Mouse (Mus musculus): Measurements from ENCODE around the gene Elp4.
A peak's percentile ranks its signal among the peaks of the same experiment; 100 is the strongest.

Gene Elp4

DNA sequence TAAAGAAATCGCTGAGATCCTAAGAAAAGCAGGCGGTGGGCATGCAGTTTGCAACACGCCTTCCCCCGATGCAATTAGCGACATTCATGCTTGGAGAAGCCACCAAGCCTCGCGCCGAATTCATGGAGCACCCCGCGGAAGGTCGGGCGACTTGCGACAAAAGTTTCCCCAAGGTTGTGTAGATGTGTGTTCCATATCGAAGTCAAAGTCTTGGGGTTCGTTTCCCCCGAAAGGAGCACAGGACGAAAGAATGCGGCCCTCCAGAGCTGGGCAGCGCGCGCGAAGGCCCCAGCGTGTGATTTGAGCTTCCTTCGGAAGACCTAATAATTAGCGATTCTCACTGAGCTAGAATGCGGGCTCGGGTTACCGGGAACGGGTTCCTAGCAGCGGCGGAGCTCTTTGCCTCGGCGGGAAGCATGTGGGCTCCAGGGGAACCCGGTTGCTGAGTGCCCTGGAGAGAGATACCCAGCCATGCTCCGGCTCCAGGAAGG lies 234.9 kb downstream of the Elp4 start:
- peak; percentile 42 for DNase-seq

DNA sequence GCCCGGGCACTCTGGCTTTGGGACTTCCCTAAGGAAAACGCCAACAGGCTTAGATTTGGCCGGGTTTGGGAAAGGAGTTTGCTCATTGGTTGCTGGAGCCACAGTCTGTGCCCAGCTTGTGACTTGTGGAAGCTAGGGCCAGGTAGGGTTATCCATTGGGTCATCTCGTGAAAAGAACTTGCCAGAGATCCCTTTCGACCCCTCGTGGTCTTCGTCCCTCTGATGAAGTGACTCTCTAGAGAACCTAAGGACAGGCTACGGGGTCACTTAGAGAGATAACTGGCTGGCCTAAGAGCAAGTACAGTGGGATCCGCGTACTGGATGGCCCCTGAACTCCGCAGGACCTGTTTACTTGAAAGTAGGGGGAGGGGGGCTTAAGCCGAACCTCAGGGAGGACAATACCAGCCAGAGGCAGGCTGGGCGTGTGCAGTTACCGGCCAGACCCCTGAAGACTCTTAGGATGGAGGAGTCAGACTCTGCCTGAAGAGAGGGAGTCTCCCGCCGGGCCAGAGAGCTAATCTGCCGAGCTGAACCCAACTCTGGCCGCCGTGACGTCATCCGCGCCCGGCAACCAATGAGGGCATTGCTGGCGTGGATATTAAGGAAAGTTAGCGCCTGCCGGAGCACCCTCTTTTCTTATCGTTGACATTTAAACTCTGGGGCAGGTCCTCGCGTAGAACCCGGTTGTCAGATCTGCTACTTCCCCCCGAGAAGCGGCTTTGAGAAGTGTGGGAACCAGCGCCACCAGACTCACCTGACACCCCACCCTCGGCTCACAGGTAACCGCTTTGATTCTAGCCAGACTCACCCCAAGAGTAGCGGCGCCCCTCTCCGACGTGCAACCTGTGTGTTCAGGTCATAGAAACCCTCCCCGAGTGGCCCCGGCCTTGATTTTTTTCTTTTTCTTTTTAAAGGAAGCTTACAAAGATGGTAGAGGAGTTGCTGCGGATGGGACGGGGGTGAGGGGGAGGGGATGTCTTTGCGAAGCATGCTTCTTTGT lies 235.8 kb downstream of the Elp4 start, which contains the start of gene Pax6:
TSS of gene Pax6 (plus strand) at position 630 of the 1,000 bp plus-strand sequence.
- peak; percentile 82 for DNase-seq

DNA sequence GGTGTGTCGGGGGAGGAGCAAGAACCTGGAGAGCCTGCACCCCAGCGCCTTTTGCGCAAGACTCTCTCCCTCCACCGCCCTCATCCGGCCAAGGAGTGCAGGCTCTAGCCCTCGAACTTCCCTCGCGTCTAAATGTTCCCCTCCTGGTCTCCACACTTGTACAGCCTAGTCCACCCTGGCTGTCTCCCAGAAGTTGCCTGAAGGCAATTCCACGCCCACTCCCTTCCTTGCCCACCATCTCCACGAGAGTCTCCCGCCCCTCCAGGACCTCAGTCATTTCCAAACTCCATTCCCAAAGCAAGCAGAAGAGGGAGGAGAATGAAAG lies 236.8 kb downstream of the Elp4 start:
- peak; percentile 30 for DNase-seq

DNA sequence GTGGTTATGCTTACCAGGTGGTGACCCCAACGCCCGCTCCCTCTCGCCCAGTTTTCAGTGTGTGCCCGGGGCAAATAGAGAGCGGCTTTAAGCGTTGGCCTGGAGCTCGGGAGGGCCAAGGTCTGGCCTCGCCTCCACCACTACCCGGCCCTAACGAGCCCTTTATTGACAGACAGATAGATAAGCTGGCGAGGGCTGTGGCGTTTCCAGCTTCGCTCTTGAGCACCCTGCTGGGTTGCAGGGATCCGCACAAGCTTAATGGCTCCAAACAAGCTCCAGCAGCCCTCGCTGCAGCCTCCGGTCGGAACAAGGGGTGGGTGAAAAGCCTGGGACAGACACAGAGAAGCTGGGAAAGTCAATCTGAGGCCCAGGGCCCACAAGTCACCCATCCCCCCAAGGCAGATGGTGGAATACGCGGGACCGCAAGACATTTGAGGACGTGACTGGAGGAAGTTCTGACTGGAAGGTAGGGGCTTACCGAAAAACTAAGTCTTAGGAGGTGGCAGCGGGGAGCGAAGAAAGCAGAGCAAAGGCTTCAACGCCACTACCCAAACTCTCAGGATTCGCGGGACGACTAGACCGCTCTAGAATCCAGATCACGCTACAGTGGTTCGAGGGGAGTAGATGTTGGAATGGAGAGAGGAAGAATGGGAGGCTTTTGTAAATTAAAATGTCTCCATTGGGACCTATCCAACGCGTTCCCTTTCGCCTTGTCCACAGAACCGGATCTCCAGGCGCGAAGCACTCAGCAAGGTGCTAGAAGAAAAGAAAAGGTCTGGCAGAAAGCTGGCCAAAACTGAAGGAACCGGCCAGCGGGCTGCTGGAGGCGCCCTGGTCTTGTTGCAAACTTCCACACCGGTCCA lies 237.4 kb downstream of the Elp4 start:
- peak; percentile 14 for DNase-seq

DNA sequence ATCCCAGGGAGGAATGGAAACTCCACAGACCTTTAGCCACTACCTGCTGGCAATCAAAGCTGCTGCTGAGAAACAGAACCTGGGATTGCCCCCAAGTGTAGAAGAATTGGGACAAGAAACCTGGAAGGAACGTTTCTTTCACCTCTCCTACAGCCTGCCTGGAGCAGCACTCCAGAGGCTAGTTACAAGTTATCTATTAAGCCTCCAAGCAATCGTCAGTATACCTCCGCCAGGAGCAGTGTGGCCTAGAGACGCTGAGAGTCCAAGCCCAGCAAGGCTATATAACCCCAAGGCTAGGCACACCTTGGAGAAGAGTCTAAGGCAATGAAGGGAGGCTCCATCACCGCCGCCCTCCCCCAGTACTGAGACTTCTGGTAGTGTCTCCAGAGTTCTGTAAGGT lies 238.0 kb downstream of the Elp4 start:
- no peak for DNase-seq

DNA sequence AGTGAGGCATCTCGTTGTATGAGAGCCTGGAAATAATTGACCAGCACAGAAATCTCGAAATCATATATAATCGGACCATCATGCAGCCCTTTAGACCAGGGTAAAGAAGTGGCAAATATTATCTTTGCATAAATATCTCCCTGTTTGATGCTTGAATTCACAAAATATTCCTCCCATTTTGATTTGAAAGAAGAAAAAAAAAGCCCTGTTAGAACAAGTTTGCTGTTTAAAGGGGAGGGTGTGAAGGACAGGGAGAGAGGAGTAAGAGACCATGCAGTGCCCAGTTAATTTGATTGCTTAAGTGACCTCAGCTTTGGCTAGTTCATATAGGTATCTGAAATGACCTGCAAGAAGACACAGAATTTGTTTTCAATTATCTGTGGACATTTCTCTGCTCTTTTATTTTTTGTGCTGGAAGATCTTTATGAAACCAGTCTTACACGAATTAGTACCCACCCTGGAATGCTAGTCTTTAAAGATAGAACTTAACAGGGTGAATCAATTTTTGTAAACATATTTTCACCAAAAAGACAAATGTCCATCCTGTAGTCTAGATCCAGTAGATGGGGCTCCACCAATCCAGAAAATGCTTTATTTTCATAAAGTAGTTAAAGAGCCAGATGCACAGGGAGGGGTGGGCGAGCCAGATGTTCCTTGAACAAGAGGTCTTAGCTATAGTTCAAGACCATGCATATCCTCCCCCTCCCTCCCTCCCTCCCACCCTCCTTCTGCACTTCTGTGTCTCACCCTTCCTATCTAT lies 238.7 kb downstream of the Elp4 start:
- no peak for DNase-seq

DNA sequence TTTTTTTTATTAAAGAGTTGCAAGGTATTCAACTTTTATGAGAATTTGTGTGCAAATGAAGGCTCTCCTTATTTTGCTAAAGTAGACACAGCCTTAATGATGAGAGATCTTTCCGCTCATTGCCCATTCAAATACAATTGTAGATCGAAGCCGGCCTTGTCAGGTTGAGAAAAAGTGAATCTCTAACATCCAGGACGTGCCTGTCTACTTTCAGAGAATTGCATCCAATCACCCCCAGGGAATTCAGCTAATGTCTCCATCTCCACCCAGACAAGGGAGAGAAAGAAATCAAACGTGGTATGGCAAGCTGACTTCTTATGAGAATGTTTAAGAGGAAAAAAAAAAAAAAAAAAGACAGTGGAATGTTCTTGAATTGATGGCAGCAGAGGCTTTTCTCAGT lies 239.4 kb downstream of the Elp4 start:
- no peak for DNase-seq

DNA sequence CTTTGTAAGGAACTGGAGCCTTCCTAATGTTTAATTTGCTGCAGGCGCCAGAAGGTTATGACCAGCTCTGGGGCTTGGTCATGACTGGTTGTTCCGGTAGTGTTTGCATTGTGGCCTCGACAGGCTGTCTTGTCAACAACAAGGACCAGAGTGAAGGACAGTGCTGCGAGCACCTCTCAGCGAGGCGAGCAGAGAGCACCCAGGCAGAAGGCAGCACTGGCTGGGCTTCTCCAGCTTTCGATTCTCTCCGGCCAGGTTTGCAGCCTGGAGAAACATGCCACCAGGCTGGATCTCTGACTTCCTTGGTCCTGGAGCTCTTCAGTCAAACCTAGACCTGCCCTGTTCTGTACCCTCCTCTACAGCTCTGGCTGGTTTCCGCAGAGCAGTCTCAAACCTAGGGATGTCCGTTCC lies 241.3 kb downstream of the Elp4 start:
- DNase-seq = no peak

DNA sequence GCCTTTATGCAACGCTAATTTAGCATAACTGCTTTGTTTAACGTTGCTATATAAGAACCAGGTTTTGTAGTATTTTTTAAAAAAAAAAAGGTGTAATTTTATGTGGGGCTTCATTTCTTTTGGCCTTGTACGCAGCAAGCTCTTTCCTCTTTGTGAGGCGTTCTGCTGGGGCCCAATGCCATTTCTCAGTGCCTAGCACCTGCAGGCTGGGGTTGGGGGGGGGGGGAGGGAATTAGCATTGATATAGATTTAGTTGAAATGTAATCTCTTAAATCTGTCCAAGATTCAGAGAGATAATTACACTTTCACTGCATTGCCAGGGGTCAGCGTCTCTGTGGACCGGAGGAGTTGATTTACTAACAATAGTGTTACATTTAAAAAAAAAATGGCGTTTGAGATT lies 241.8 kb downstream of the Elp4 start:
- DNase-seq = no peak

DNA sequence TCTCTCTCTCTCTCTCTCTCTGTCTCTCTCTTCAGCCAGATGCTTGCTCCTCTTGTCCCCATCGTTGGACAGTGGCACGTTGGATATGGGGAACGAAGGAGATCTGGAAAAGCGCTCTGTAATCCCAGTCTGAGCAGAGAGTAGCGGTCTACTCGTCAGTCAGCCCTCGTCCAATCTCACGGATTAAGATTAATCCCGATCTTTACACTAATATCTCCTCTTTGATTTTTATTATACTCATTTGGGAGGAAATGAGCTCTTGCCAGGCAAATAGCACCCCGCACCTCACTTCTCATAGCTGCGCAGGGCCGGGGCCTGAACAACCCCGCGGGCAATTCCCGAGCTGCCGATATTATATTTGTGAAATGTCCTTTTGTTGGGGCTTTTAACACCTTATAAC lies 242.2 kb downstream of the Elp4 start:
- DNase-seq = no peak

DNA sequence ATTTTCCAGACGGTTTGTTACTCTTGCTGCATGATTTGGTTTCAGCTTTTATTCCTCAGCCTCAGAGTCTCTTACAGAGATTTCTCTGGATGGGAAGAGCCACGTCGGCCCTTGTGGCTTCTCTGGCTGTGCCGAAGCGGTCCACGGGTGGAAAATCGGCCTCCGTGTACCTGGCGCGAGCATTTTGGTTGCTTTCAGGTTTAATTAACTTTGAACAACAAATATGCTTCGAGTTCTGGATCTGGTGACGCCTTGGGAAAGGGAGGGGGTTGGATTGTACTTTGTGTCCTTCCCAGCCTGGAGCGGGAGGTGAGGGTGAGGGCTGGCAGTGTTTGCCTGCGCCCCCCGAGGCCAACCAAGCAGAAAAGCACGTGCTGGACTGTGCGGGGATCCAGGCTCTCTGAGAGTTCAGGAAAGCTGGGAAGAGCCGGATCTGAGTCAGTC lies 242.7 kb downstream of the Elp4 start:
- DNase-seq = no peak

DNA sequence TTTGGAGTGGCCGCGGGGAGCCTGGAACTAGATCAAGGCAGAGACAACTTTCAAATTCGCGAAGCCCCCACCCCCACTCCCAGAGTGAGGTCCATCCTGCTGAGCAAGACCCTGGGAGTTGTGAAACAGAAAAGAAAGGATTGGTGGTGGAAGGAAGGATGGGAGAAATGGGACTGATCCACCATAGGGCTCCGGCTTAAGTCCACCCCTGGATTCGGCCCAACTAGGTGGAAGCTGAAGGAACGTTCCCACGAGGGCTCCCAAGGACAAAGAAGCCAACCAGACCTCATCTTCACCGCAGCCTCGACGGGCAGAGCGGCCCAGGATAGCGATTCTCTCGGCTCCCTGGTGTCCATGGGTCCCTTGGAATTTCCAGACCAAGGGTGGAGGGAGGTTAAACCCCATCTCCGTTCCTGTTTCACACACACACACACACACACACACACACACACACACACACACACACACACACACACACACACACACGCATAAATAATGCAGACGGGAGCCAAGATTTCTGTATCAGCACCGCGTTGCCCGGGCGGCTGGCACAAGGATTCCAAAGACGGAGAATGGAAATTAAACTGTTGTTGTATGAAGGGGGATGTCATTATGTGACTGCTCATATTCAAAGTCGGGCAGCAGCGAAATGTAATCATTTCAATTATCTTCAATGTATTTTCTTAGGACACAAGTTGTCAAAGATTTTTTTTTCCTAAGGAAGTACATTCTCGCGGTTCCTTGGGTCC lies 243.3 kb downstream of the Elp4 start:
- no peak for DNase-seq

DNA sequence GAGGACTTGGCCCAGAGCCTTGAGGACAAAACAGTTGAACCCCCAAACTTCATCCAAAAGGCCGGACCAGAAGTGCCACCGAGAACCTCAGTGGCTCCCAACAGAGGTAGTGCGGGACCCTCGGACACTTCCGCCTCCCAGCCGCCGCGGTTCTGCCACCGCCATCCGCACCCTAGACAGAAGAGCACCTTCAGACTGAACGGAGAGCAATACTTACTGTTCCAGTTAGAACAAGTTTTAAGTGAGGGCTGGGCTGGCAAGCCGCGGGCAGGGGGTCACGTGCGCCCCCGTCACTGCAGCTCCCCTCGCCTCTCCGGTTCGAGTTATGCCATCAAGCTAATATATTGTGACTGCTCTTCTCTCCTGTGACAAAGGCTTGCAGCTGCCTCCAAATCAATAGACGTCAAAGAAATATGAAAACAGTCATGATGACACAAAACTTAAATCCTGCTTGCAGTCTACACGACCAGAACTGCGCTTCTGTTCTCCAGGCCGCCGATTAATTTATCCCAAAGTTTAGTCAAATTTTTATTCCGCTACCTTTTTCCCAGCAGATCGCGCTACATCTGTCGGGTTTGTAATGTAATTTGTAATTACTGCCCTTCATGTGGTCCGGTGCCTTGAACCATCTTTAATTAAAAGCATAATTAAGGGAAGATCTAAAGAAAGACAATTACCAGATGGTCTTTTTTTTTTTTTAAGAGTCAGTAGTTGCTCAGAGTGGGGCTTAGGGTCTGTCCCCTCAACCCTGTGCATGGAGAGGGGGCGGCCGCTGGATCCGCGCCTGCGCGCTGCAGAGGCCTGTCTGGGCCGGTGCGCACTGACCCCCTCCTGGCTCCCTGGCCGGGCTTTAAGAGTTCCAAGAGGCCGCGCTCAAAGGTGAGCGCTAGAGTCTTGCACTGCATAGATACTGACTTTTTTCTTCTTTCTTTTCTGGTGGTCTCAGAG lies 244.2 kb downstream of the Elp4 start:
- no peak for DNase-seq

DNA sequence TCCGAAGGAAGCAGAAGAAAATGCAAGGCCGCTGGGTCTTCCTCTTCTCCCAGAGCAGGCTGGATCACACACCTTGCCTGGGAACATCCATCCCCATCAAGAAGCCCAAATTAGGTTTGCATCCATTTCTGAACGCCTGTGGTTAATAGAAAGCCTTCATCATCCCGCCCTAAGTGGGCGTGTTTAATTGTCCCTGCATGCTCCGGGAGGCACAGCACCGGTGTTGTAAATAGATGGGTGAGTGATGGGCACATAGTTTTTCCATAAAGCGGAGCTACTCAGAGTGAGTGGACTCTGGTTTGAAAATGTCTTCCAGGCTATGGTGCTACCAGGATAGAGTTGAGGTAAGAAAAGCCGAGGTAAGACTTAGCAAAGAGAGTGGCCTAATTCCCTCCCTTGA lies 245.0 kb downstream of the Elp4 start:
- no peak for DNase-seq

DNA sequence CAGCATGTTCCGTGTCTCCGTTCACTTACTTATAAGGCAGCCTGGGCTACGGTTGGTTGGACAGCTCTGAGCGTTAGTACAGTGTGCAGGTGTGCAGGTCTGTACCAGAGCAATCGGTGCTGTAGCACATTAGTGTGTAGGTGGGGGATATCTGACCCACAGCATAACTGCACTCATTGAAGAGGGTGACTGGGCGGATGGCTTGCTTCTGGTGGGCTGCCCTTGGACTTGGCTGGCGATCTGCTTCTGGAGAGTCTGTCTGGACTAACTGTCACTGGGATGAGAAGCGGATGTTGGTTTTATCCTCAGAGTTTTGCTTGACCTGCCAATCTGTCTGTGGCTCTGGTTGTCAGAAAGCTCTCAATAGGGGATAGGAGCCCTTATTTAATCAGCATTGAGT lies 247.9 kb downstream of the Elp4 start:
- no peak for DNase-seq

Data from cerebellum, adult 8-10 months (tissue).